Mouse (Mus musculus): ENCODE measurements around the gene Tap2.
A peak's percentile ranks its signal among the peaks of the same experiment; 100 is the strongest.

The Tap2 gene

DNA sequence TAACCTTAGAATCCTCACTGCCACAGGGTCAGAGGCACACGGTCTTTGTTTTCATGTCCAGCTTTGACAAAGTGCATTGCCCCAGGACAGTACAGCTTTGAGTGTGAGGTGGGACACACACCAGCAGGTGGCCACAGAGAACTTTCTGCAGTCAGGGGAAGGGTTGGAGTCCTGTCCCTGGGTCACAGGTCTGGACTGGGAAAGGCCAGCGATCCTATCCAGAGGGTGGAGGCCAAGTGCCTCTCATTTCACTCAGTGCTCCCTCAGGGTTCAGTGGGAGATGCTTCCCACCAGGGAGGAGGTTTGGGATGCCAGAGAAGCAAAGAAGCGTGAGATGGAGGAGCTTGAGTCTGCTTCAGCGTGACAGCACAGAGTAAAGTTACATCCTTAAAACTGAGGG is 48.3 kb downstream of the Tap2 start:
- DNase-seq (ENCODE audit: low spot score): no peak

DNA sequence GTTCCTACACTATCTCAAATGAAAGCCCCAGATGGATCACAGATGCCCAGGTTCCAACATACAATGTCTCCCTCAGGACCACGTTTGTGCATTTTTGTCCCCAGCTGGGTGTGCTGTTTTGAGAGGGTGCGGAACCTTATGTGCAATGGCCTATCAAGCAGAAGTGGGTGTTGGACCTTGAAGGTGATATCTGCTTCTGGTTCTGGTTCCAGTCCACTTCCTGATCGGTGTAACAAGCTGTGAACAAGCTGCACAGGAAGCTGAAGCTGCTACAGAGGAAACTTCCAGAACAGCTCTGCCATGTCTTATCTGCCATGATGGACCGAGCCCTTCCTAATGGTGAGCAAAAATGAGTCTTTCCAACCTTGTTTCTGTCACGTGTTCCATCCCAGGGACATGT is 53.2 kb downstream of the Tap2 start:
- DNase-seq (ENCODE audit: low spot score): no peak

DNA sequence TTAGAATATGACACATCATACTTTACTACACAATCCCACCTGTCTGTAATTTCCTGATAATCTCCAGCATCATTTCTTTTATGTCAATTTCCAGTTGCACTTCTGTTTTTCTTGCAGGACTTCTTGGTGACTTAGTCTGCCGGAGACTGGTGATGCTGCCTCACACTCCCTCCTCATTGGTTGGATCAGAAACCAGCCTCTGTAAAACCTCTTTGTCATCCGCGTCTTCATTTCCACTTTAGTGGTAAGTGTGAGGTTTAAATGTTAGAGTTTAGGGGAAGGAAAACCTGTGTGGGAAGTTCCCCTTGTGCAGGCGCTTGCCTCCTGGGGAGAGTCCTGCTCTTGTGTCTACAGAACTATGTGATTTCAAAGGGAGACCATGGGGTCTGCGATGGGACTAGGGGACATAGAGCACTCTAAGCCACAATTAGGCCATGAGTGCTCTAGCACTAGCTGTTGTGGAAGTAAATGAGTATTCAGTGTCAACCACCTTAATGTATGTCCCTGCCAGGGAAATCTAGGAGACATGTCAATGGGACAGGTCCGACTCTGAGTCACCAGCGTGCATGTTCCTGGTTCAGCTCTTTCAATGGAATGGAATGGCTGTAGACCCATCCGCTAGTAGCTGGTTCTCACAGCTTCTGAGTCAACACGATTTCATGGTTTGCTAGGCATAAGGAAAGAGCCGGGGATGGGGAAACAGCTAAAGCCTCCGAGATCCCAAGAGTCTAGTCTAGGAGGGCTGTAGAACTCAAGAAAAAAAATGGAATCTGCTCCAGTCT is 54.5 kb downstream of the Tap2 start, which contains the start of gene H2-Ab1:
Gene H2-Ab1 (plus strand): TSS at position 96 of the 782 bp plus-strand sequence.
- peak; percentile 84 for DNase-seq (ENCODE audit: low spot score)

DNA sequence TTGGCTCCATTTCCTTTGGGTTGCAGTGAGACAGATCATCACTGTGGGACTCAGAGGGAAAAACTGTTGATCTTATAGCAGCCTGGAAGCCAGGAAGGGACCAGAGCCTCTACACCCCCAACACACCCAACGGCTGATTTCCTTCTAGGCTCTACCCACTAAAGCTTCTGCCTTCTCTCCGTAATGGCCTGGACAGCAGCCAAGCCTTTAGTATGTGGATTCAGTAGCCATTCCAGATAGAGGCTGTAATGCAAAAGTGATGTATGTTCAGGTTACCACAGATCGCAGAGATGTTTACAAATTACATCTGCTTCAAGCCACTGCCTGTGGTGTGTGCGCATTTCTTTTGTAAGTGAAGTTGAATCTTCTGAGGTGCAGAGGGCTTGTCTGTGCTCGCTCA is 57.2 kb downstream of the Tap2 start:
- DNase-seq (ENCODE audit: low spot score): no peak

DNA sequence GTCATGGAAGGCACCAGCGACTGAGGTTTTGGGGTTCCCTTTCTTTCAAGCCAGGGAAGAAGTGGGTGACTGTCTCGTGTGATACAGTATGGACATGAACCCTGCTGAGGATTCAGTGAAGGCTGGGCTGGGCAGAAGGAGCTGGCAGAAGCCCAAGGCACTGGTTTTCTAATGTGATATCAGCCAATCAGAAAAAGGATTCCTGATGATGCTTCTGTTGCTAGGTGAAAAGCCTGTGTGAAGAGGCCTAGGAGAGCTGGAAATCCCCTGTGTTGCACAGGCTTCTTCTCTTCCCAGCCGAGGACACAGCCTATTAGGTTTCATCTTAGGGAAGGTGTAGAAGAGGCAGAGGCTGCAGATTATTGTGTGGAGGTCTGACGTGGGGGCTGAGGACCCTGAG is 58.2 kb downstream of the Tap2 start:
- DNase-seq (ENCODE audit: low spot score): peak; percentile 70

DNA sequence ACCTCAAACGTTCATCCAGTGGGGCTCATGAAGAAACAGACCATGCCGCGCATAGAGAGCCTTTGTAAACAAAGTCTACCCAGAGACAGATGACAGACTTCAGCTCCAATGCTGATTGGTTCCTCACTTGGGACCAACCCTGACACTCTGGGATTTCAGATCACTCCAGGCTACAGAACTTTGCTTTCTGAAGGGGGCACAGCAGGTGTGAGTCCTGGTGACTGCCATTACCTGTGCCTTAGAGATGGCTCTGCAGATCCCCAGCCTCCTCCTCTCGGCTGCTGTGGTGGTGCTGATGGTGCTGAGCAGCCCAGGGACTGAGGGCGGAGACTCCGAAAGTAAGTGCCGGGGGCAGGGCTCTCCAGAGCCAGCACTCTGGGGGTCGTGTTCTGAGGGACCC is 59.7 kb downstream of the Tap2 start:
- DNase-seq (ENCODE audit: low spot score): peak; percentile 72

DNA sequence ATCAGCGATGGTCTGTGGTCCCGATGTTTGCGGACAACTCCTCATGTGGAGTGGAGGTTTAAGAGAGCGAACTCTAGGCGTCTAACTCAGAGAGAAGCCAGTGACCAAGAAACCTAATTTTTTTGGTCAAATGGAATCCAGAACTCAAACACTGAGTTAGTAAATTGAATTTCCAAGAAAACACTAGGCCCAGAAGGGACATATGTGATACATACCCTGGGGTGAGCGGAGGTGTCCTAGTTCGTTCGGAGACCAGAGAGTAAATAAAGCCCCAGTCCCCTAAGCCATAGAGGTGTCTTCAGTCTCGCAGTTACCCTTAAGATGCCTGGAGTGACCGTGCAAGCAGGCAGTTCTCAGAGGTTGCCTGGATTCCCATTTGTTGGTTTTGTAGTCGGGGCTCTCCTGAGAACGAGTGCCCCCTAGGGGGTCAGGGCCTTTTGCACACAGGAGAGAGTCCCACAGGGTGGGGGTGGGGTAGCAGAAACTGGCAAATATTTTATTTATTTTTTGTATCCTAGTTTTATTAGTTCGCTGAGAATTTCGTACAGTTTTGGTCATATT is 60.6 kb downstream of the Tap2 start:
- no peak for DNase-seq (ENCODE audit: low spot score)

DNA sequence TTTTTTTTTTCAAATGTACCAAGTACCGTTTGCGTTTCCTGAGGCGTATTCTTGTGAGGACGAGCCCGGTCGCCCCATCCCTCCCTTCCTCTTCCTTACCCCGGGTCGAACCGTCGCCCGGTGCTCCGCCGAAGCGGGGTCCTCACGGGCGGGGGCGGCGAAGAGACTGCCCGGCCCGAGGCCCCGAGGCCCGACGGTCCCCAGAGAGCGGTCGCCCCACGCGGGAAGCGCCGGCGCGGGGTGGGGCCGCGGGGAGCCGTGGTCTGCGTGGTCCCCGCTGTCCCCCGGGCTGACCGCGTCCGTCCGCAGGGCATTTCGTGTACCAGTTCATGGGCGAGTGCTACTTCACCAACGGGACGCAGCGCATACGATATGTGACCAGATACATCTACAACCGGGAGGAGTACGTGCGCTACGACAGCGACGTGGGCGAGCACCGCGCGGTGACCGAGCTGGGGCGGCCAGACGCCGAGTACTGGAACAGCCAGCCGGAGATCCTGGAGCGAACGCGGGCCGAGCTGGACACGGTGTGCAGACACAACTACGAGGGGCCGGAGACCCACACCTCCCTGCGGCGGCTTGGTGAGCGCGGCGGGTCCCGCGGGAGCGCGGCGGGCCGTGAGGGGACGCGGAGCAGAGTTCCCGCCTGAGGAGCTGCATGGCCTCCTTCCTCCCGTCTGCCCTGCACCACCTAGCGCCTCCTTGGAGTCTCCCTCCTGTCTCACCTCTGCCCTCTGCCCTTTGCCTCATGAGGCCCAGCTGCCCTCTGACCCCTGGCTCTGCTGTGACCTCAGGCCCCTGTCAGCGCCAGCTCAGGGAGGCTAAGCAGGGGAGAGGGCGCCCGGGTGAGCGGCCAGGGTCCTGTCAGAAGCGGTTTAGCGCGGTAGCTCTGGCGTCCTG is 61.4 kb downstream of the Tap2 start:
- DNase-seq (ENCODE audit: low spot score): peak; percentile 14
